Comparison of ENCODE assay signal across 8 mouse cellular contexts in the genomic region with DNA sequence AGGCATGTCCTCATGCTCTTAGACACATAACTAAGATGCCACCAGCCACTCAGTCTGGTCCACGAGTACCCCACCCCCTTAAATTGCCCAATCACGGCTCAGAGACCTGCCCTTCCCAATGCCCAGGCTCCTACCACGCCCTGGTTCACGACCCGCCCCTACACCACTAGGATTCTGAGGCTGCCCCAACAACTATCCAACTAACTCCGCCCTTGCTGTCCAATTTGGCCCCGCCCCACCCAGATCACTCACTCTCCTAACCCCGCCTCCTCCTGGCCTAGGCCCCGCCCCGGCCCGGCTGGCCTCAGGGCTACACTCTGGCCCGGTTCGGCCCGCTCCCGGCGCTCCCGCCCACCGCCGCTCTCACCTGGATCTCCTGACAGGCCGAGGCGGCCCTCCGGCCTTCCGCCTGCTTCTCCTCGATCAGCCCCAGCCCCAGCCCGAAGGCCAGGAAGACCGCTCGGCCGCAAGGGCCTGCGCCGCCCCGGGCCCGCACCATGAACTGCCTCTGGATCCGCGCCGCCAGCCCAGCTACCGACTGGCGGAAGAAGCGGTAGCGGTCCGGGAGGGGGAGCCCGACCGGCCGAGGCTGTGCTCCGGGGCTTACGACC. TPM values are rescaled to one million over a fixed set of nuclear protein-coding genes. Genes with fewer than 3 reads are reported as not detected.
DNase-seq lines count a peak whose midpoint lies in the region; ATAC-seq and TF ChIP-seq lines count a peak whose summit lies in the region.

No protein-coding gene starts in this region.

- peak; percentile 94 for DNase-seq in G1E (ENCODE audit: low spot score)
- DNase-seq in cerebellum, adult 11-12 months: peak; percentile 96
- peak; percentile 96 for DNase-seq in heart, postnatal 25 days (ENCODE audit: low spot score)
- peak; percentile 91 to 92 for DNase-seq in layer of hippocampus, adult 2 months (ENCODE audit: low spot score in 2 of 2)
- peak; percentile 99 for DNase-seq in lung, adult 2 months
- DNase-seq in testis, postnatal 14 days (ENCODE audit: low spot score): peak; percentile 94

- WGBS in forebrain, embryonic 15.5 days: under 1% methylated on average over 44 of the region's 45 CpGs
- WGBS in lung, adult 2 months: under 1% methylated on average over 44 of the region's 45 CpGs

- H3K4me3 ChIP-seq in G1E (ENCODE audit: low read depth, low read length): peak overlapping the region; percentile 83
- peak overlapping the region; percentile 83 for H3K4me3 ChIP-seq in forebrain, embryonic 15.5 days
- H3K4me3 ChIP-seq in layer of hippocampus, adult 2 months: peak overlapping the region; percentile 95
- H3K4me3 ChIP-seq in lung, adult 2 months (replicated peaks; ENCODE audit: extremely low read depth, low read depth, low read length): peak overlapping the region; percentile 73

- ATAC-seq in G1E (ENCODE audit: extremely low read depth, insufficient number of reproducible peaks, low FRiP score, poor library complexity, severe bottlenecking): peak; percentile 98
- ATAC-seq in forebrain, embryonic 15.5 days (replicated peaks): peak; percentile 86
- ATAC-seq in neutrophil, adult 5-6 weeks (ENCODE audit: extremely low read depth, insufficient number of reproducible peaks, low FRiP score, poor library complexity, severe bottlenecking): peak; percentile 84

- peaks cover 2% of the 10 kb centered on the region; the same call in 1 of the 2 replicates for H3K9me3 ChIP-seq in G1E (replicated peaks)
- no peaks in the 10 kb centered on the region for H3K9me3 ChIP-seq in forebrain, embryonic 15.5 days

- TF ChIP-seq POLR2A in lung, adult 2 months (IDR thresholded peaks at IDR 0.05; ENCODE audit: borderline replicate concordance, extremely low read depth, low read depth, low read length): peak; percentile 67; the same call in 1 of the 2 replicates

- no peaks in the 10 kb centered on the region for H3K36me3 ChIP-seq in G1E (replicated peaks)
- no peaks in the 10 kb centered on the region; the same call in 1 of the 2 replicates for H3K36me3 ChIP-seq in forebrain, embryonic 15.5 days

- TF ChIP-seq CTCF in G1E (IDR thresholded peaks at IDR 0.05; ENCODE audit: low read depth, low read length): no peak
- TF ChIP-seq CTCF in layer of hippocampus, adult 2 months (conservative IDR thresholded peaks at IDR 0.05): no peak
- TF ChIP-seq CTCF in lung, adult 2 months (IDR thresholded peaks at IDR 0.05; ENCODE audit: insufficient read depth, low read length): no peak

- H3K4me2 ChIP-seq in forebrain, embryonic 15.5 days (replicated peaks): peak overlapping the region; percentile 48

- intact Hi-C loops in heart, postnatal 25 days (cut with DNase I): no loop called here

- peaks cover 5% of the 10 kb centered on the region for H3K27me3 ChIP-seq in G1E (ENCODE audit: insufficient read depth, low read length)
- H3K27me3 ChIP-seq in forebrain, embryonic 15.5 days: no peaks in the 10 kb centered on the region; the same call in 1 of the 2 replicates

- peak overlapping the region; percentile 69 for H3K9ac ChIP-seq in forebrain, embryonic 15.5 days (replicated peaks)

- H3K4me1 ChIP-seq in G1E (ENCODE audit: insufficient read depth, low read depth, low read length): peaks cover 15% of the 10 kb centered on the region
- peaks cover 32% of the 10 kb centered on the region for H3K4me1 ChIP-seq in forebrain, embryonic 15.5 days
- peaks cover 10% of the 10 kb centered on the region for H3K4me1 ChIP-seq in lung, adult 2 months (ENCODE audit: control insufficient read depth, insufficient read depth, low read length)

- peak overlapping the region; percentile 94 for H3K27ac ChIP-seq in forebrain, embryonic 15.5 days (replicated peaks)
- H3K27ac ChIP-seq in layer of hippocampus, adult 2 months: peak overlapping the region; percentile 99

RNA-seq across cellular contexts. Expression of gene Pink1, which starts 0.5 kb away (rescaled TPM):
- total RNA-seq in G1E (2014; fragmentation: Nextera tagmentation) (9.3 and 15.0 TPM in 2 replicates), G1E (2017) (19.4 and 27.0 TPM in 2 replicates)
- polyA plus RNA-seq in G1E (2012): 26.5 and 30.1 TPM in 2 replicates
- 89.6 and 98.5 TPM in 2 replicates for polyA plus RNA-seq in forebrain, embryonic 15.5 days (2015; fragmentation: Nextera tagmentation; extraction: Ambion mirVana)
- 100 to 1,000 TPM; 560 to 591 TPM for total RNA-seq in heart, postnatal 25 days (2021)
- 100 to 1,000 TPM; 245 to 254 TPM for total RNA-seq in layer of hippocampus, adult 2 months (2021)
- polyA plus RNA-seq in lung, adult 2 months (2012; rRNA removed): 178 and 182 TPM in 2 replicates
- 68.0 and 75.8 TPM in 2 replicates for total RNA-seq in neutrophil, adult 5-6 weeks (2017)

RNA-seq across cellular contexts. Expression of gene Ddost, which starts 21.0 kb away (rescaled TPM):
- total RNA-seq in G1E (2014; fragmentation: Nextera tagmentation) (159 and 162 TPM in 2 replicates), G1E (2017) (63.3 and 81.3 TPM in 2 replicates)
- 93.2 and 99.4 TPM in 2 replicates for polyA plus RNA-seq in G1E (2012)
- polyA plus RNA-seq in forebrain, embryonic 15.5 days (2015; fragmentation: Nextera tagmentation; extraction: Ambion mirVana): 178 and 183 TPM in 2 replicates
- 10 to 100 TPM; 63.6 to 68.4 TPM for total RNA-seq in heart, postnatal 25 days (2021)
- total RNA-seq in layer of hippocampus, adult 2 months (2021): 10 to 100 TPM; 93.1 to 93.5 TPM
- 194 and 198 TPM in 2 replicates for polyA plus RNA-seq in lung, adult 2 months (2012; rRNA removed)
- total RNA-seq in neutrophil, adult 5-6 weeks (2017): 32.8 and 33.4 TPM in 2 replicates

RNA-seq across cellular contexts. Expression of gene Cda, which starts 42.2 kb away (rescaled TPM):
- not detected in 2 replicates for total RNA-seq in G1E (2014; fragmentation: Nextera tagmentation)
- total RNA-seq in G1E (2017): not detected in 2 replicates
- not detected in 2 replicates for polyA plus RNA-seq in G1E (2012)
- polyA plus RNA-seq in forebrain, embryonic 15.5 days (2015; fragmentation: Nextera tagmentation; extraction: Ambion mirVana): 1.4 and 2.2 TPM in 2 replicates
- 1 to 10 TPM; 1.3 to 1.8 TPM for total RNA-seq in heart, postnatal 25 days (2021)
- 1 to 10 TPM; 1.9 to 3.2 TPM for total RNA-seq in layer of hippocampus, adult 2 months (2021)
- 2.6 and 2.9 TPM in 2 replicates for polyA plus RNA-seq in lung, adult 2 months (2012; rRNA removed)
- not detected in 2 replicates for total RNA-seq in neutrophil, adult 5-6 weeks (2017)

Comparison
In these comparisons a context has a peak if more than half of its experiments do, and no peak if none do; other contexts are left out.
1. Peak in every context shown above with its lines: DNase-seq, ATAC-seq, H3K4me3 ChIP-seq and H3K27ac ChIP-seq.